Mouse (Mus musculus) adrenal gland, postnatal 14 days (tissue): ENCODE measurements around the gene Gm43302. TPM values are rescaled to one million over a fixed set of nuclear protein-coding genes. Genes with fewer than 3 reads are reported as not detected.
A peak's percentile ranks its signal among the peaks of the same experiment; 100 is the strongest.
"Not testable (repeated sequence)": the region's sequence is repeated elsewhere in the genome, so short reads cannot be mapped to it uniquely, and the experiment has no call there.

ENCODE experiments used
- DNase-seq: peaks from one replicate; pipeline ENCODE4 v3.0.0; 2021; ENCODE audit warnings: mixed read lengths
- long read RNA-seq, 2 experiments: library from polyadenylated mRNA; stranded (forward); transcript quantifications; one replicate each; pipeline ENCODE4 v2.0.0; 2021
- total RNA-seq: library from RNA; stranded (reverse); gene quantifications from 2 replicates; pipeline ENCODE4 v1.2.3, GENCODE M21; 2021

Gm43302 gene
- total RNA-seq, result 0.22 TPM in 1 of 2 replicates, not detected in the other
- long read RNA-seq, experiment 1, result 0 reads
- long read RNA-seq, experiment 2, result 0 reads

DNA sequence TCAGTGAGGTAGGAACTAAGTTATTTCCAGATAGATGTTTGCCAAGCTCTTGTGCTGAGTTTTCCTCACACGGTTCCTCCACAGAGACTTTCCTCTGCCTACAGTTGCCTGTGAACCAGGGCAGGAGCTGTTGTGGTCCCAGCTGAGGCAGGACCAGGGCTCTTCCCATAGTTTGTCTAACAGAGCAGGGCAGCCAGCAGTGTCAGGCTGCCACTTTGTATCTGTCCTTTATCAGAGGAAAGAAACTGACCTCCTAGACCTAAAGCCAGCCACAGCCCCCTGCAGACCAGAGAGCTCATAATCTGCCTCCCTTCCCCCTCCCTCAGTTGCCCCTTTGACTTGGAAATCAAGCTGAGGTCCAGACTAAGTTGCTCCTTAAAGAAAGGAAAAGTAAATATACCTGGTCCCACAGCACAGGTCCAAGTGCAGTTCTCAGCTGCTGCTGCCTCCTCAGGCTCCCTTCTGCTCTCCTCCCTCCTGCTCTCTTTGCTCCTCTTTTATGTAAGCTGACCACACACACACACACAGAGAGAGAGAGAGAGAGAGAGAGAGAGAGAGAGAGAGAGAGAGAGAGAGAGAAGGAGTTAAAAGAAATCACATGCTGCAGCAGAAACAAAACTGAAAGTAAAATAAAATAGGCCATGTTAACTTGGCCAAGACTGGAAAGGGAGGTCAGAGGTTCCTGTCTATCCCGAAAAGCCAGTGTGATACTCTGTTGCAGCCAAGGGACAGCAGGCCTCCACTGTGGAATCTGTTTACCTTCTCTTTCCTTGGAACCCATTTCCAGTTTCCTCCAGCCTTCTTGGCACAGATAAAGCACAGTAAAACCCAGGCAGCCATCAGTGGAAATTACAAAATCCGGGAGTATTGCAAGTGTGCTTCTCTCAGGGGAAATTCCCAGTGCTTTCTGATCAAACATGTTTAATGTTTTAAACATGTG lies at the start of gene Gm43302, which contains the start of gene Gbp6:
TSS of gene Gm43302 (minus strand) at position 470 of the 940 bp plus-strand sequence.
TSS of gene Gbp6 (minus strand) at position 473 of the 940 bp plus-strand sequence.
- peak; percentile 44 for DNase-seq

DNA sequence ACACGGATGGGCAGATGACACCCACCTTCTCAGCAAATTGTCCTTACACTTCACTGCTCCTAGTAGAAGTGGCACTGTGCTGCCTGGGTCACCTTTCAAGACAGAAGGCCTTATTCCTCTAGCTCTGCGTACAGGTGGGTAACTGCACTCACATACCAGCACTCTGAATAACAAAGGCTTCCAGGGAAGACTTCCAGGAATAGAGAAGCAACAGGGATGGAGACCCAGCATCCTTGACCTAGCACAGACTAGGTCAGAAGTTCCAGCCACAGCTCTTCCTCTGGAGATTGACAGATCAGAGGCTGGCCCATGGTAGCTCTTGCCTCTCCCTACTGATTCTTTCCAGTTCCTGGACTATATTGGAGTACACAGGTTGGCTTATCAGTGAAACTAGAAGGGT lies 47.8 kb upstream of the Gm43302 start:
- no peak for DNase-seq

DNA sequence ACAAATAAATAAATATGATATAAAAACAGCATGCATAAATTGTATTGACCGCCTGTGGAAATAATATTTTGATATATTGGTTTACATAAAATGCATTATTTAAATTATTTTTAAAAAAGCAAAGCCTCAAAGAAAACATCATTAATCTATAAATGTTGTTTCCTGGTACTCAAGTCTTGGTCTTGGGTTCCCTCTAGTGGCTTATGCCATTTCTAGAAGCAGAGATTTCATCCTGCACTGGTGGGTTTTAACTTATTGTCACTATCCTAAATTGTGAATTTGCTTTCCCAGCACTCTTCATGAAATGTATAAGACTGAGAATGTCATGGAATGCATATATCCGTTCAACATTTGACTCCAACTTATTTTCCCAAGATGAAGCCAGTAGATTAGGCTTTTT lies 29.0 kb upstream of the Gm43302 start:
- DNase-seq, result peak; percentile 20

DNA sequence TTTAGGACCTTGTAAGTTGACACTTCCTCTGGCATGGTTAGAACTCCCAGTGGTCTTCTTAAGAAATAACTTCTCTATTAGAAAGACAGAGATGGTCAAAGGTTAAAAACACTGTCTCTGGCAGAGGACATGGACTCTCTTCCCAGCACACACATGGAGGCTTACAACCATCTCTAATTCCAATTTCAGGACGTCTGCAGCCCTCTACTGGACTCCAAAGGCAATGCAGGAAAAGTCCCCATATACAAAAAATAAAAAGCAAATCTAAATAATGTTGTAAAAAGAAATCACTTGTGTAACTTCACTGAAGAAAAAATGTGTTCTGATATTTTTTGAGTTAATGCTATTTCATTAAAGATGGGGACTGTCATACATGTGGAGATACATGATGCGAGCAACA lies 17.4 kb upstream of the Gm43302 start:
- DNase-seq, result no peak

DNA sequence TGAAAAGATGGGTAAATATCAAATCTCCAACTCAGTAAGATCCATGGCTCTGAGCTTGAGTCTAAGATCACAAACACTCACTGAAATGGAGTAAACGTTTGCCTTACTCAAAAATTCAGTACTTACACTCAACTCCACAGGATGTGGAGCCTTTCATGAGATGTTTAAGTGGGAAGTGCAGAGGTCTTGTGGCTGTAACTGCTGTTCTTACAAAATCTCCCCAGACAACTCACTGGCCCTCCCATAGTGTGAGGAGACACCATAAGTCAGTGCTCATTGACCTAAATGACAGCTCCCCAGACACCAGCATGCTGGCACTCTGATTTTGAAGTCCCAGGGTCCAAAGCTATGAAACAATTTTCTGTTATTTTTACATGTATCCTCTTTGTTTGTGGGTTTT lies 15.7 kb upstream of the Gm43302 start:
- not testable (repeated sequence) for DNase-seq

DNA sequence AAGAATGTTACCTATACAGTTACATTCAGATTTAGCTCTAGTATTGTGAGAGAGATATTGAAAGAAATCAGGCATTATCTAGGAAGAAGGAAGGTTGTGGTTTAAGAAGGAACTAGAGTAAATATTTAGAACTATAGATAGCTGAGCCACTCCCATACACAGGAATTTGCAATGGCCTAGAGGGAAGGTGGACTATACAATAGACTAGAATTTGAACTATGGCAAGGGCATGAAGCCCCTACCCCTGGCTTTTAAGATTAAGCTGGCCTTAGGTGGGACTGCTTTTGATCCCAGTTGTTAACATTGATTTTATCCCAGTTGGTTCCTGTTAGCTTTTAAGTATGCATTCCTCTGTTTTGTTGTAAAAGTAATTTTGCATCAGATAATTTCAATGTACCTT lies 13.5 kb upstream of the Gm43302 start:
- not testable (repeated sequence) for DNase-seq

DNA sequence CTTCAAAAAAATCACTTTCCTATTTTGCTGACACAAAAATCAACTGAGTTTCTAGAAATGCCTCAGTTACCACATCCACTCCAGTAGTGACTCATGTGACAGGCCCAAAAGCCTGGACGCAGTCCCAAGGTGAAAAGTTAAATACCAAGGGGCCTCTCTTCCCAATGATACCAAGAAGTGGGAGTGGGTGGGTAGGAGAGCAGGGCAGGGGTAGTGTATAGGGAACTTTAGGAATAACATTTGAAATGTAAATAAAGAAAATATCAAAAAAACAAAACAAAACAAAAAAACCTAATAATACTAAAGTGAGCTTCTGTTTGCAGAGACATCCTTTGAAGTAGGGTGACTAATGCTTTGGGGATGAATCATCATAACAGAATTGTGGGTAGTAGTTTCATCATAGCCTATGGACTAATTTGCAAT lies 12.7 kb upstream of the Gm43302 start:
- peak; percentile 46 for DNase-seq

DNA sequence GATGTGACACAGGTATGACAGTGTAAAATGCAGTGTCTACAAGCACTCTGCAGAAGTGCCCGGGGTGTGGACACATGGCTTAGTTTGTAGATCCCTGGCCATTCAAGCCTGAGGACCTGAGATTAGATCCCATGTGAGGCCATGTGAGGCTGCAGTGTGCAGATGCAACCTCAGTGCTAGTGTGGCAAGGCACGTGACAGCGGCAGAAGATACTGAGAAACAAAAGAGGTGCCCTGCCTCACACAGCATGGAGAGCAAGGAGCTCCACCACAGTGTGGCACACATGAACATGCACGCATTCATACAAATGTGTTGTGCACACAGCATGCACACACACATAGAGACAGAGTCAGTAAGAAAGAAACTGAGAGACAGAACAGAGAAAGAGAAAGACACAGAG lies 12.2 kb upstream of the Gm43302 start:
- DNase-seq, result peak; percentile 5

DNA sequence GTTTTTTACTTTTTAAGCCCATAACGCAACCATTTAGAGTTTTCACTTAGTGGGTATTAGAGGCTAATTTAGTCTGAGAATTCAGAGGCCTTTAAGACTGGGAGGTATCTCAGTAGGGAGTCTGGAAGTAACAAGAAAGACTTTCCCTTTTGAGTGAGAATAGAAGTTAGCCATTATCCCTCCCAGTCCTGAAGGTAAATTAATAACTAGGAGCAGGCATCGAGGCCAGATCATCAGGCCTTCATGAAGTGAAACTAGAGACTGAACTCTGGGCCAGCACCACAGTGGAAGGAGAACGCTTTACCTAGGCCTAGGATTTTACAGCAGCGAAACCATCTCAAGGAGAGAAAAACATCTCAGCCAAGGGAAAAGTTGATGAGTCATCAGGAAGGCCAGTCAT lies 8.5 kb upstream of the Gm43302 start:
- no peak for DNase-seq

DNA sequence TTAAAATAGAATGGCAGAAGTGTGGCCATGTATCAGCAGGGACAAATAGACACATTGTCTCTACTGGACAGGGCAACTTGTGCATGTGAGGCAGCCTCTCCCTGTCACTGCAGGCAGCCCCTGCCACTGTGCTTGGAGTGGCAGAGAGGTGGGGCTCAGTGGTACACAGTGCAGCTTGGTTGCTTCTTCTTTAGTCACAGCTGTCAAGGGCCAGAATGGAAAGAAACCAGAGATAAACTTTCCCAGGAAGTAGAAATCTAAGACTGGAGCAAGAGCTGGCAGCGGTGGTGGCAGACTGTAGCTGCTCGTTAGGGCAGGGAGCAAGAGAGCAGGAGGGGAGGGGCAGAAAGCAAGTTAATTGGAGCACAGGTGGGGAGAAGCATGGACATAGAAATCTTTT lies 8.0 kb upstream of the Gm43302 start:
- DNase-seq, result no peak

DNA sequence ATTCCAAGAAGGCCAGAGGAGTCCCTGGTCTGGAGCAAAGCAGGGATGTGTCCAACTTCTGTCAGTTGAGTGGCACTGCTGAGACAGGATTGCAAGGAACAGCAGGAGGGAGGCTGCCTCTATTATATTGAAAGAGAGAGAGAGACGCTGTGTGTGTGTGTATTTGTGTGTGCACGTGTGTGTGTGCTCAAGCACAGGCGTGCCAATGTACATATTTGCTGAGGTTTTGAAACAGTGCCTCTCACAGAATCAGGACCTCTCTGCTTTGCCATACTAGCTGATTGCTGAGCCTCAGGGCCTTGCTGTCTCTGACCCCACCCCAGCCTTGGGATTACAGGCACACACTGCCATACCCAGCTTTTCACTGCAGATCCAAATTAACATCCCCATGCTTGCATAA lies 2.3 kb upstream of the Gm43302 start:
- no peak for DNase-seq

DNA sequence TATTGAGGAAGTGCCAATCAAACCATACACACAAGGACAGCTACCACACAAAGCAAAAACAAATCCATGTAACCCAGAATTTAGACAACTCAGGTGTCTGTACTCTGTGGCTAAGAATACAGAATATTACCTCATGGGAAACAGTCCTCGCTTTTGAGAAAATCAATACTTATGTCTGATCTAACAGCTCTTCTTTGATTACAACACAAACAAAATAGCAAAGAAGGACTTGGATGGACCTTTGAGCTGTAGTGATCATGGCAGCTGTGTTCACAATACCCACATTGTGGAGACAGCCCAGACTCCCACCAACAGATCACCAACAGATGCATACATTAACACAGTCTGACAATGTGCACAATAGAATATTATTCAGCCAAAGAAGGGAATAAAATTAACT lies 1.0 kb downstream of the Gm43302 start:
- DNase-seq, result no peak

DNA sequence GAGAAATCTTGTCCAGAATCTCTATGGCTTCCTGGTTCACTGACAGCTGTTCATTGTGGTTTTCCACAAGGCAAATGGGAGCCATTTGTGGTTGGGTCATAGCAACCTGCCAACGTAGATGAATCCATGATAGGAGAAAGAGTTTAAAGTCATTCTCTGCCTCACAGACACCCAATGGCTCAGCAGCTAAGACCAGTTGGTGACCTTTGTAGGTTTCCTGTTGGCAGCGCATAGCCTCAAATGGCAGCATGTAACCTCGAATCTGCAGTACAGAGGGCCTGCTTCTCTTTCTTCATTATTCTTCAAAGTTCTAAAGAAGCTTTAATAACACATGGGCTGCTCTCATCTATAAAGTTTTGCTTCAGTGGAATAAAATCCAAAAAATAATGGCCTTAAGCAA lies 2.6 kb downstream of the Gm43302 start:
- not testable (repeated sequence) for DNase-seq

DNA sequence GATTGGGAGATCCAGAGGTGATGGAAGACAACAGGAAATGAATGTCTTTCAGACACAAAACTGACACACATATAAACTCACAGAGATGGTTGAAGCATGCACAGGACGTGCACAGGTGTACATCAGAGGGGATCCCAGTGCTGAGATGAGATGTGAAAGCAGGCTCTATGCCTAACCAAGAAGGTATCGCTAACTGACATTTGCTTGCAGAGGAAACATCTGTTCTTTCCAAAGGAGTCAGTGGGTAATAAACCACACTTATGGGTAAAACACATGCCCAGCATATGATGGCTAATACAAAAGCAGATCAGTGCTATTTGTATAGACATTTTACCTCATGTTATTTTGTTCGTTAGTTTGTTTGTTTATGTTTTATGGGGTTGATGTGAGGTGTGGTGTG lies 32.8 kb downstream of the Gm43302 start:
- DNase-seq, result not testable (repeated sequence)

DNA sequence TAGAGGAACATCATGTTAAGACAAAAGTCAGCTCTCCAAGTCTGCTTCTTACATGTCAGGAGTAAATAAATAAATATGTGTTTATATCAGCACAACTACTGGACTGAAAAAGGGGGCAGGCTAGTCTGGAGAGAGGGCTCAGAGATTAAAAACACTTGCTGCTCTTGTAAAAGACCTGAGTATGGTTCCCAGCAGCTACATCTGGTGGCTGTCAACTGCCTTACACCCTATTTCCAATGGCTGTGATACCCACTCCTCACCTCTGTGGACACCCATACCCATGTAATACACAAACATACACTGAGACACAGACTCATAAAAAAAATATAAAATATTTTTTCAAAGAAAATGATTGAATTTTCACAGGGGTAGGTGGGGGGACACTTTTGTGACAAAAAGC lies 41.0 kb downstream of the Gm43302 start:
- no peak for DNase-seq

DNA sequence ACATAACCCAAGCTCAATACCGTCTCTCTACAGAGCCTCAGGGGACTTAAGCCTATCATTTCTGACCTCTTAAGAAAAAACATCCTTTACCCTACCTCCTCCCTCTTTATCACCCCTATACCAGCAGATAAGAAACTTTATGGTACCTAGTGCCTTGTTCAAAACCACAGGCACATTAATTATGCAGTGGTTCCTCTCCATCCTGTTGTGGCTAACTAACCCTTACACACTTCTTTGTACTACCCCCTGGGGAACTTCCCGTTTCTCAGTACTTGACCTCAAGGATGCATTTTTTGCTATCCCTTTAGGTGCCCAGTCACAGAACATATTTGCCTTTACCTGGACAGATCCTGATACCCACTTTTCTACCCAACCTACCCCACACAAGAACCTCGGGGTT lies 48.8 kb downstream of the Gm43302 start:
- DNase-seq, result not testable (repeated sequence)

DNA sequence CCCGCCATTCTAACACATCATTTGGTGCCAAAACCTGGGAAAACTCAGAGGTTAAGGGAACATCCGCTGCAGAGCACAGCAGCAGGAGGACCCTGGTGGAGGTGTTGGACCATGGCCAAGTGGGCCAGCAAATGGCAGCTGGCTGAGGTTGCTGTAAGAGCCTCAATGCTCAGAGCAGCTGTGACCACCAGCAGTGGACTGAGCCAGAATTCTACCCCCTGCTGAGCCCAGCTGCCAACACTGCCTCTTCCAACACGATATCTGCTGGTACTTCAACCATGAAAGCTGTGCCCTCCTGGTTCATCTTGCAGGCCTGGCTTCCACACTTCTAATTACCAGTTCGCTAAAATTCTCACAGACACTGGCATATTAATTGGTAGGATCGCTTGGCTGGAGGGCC lies 52.5 kb downstream of the Gm43302 start:
- DNase-seq, result not testable (repeated sequence)

DNA sequence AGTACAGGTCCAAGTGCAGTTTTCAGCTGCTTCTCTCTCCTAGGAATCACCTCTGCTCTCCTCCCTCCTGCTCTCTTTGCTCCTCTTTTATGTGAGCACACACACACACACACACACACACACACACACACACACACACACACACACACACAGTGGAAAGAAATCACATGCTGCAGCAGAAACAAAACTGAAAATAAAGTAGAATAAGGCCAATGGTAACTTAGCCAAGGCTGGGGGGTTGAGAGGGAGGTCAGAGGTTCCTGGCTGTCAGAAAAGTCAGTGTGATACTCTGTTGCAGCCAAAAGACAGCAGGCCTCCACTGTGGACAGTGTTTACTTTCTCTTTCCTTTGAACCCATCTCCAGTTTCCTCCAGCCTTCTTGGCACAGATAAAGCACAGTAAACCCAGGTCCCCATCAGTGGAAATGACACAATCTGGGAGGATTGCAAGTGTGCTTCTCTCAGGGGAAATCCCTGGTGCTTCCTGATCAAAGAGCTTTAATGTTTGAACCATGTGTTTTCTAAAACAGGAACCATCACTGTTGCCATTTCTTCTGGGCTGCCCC lies 53.9 kb downstream of the Gm43302 start, which contains the start of gene Gbp10:
TSS of gene Gbp10 (minus strand) at position 51 of the 565 bp plus-strand sequence.
- DNase-seq, result peak; percentile 6

DNA sequence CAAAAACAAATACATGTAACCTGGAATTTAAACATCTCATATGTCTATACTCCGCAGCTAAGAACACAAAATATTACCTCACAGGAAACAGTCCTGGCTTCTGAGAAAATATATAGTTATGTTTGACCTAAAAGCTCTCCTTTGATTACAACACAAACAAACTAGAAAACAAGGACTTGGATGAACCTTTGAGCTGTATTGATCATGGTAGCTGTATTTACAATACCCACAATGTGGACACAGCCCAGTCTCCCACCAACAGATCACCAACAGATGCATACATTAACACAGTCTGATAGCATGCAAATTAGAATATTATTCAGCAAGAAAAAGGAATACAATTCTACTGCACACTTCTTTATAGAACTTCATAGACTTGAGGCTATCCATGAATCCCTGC lies 55.1 kb downstream of the Gm43302 start:
- not testable (repeated sequence) for DNase-seq

DNA sequence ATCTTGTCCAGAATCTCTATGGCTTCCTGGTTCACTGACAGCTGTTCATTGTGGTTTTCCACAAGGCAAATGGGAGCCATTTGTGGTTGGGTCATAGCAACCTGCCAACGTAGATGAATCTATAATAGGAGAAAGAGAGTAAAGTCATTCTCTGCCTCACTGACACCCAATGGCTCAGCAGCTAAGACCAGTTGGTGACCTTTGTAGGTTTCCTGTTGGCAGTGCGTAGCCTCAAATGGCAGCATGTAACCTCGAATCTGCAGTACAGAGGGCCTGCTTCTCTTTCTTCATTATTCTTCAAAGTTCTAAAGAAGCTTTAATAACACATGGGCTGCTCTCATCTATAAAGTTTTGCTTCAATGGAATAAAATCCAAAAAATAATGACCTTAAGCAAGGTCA lies 57.5 kb downstream of the Gm43302 start:
- DNase-seq, result not testable (repeated sequence)

DNA sequence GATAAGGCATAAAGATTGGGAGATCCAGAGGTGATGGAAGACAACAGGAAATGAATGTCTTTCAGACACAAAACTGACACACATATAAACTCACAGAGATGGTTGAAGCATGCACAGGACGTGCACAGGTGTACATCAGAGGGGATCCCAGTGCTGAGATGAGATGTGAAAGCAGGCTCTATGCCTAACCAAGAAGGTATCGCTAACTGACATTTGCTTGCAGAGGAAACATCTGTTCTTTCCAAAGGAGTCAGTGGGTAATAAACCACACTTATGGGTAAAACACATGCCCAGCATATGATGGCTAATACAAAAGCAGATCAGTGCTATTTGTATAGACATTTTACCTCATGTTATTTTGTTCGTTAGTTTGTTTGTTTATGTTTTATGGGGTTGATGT lies 84.5 kb downstream of the Gm43302 start:
- not testable (repeated sequence) for DNase-seq

DNA sequence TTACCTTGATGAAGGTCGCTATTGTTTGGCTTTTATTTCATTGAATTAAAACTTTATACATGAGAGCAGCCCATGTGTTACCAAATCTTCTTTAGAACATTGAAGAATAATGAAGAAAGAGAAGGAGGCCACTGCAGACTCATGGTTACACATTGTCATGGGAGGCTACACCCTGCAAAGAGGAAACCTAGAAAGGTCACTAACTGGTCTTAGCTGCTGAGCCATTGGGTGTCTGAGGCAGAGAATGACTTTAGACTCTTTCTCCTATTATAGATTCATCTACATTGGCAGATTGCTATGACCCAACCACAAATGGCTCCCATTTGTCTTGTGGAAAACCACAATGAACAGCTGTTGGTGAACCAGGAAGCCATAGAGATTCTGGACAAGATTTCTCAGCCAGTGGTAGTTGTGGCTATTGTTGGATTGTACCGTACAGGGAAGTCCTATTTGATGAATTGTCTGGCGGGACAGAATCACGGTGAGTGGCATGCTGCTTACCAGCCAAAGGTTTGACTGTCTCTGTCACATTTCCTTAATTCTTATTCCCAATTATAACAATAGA lies 92.6 kb downstream of the Gm43302 start:
- DNase-seq, result not testable (repeated sequence)

DNA sequence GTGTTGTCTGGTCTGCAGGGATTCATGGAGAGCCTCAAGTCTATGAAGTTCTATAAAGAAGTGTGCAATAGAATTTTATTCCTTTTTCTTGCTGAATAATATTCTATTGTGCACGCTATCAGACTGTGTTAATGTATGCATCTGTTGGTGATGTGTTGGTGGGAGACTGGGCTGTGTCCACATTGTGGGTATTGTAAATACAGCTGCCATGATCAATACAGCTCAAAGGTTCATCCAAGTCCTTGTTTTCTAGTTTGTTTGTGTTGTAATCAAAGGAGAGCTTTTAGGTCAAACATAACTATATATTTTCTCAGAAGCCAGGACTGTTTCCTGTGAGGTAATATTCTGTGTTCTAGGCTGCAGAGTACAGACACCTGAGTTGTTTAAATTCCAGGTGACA lies 94.3 kb downstream of the Gm43302 start:
- not testable (repeated sequence) for DNase-seq
